Mouse (Mus musculus) retina, adult 2 months (tissue): ENCODE data around the gene Mcee.

ENCODE experiments used
- DNase-seq: peaks from one replicate; pipeline ENCODE4 v3.0.0-alpha.2; 2012; ENCODE audit warnings: low read depth, low spot score

Mcee gene

GRCm38 (mm10) chr7:64392122-64392818, at the start of gene Mcee, which contains the start of gene Mphosph10:
Mcee (plus strand) TSS chr7:64392607.
Mphosph10 (minus strand) TSS chr7:64392268.
- peak; percentile 93 for DNase-seq

DNA sequence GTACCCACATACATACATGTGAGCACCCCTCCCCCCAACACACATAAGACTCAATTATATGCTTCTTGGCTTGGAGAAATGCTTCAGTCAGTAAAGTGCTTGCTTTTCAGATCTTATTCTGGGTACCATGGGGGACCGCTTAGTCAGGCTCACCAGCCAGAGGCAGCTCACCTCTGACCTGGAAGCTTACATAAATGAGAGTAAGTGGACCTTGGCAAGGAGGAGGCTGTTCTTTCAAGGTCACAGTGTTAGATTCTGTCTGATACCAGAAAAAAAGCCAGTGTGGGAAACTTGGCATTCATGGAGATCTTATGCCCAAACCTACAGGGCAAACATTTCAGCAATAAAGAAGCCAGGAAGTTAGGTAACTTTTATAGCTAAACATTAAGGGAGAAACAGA, 44.6 kb upstream of the Mcee start:
- no peak for DNase-seq

DNA sequence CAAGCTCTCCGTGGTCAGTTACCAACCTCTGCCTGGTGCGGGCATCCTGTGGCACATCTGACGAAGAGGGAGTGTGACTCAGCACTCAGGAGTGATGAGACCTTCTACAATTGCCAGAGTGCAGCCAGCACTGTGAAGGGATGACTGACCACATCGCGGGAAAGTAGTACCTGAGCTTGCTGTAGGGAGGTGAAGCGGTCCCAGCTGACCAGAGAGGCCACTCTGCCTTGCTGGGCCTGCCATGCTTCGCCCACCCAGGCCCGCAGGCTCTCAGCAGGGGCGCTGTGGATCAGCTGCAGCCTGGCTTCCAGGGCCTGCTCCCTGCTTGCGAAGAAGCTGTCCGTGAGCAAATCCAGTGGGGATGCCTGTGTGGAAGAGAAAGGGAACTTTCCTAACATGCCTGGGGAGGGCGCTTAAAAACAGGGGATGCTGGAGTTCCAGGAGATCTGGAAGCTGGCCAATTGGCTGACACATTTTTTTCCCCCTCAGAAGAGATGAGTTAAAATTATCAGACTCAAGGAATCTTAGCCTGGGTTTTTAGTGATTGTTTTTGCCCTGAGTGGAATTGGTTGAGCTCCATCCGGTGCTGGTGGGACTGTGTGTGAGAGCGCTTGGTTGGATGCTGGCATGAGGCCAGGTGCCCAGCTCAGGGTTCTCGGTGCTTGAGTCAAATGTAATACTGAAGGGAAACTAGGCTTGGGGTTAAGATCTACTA, 43.1 kb upstream of the Mcee start:
- DNase-seq: no peak

DNA sequence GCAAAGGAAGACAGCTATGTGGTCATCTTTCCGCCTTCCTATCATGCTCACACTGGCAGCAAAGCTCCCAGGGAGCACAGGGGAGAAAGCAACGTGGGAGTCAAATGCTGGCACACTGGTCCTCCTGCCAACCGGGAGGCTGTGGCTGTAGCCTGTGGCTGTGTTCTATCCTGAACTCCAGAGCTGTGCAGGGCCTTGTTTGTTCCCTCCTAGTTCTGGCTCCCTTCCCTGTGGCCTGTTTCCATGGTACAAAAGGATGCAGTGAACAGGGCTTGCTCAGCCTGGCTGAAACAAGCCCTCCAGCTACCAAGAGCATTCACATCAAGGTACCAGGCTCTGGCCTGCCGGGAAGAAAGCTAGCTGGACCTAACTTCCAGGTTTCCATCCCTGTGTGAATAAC, 41.3 kb upstream of the Mcee start:
- no peak for DNase-seq

GRCm38 (mm10) chr7:64354206-64354605, 38.2 kb upstream of the Mcee start:
- no peak for DNase-seq

DNA sequence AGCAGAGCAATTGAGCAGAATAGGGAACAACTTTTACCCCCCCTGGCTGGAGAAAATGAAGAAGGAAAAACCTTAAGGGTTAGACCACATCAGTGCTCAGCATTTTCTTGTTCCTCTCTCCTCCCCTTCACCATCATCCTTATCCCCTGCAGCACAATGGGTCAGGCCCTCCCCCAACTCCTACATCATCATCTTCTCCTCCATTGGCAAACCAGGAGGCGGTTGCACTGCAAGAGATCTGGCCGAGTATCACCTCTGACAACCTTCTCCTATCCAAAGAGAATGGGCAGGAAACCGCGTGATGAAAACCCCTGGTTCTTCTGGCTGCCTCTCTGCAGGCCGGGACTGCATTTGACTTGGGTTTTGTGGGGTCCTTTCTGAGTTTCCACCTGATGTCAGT, 35.7 kb upstream of the Mcee start:
- no peak for DNase-seq

GRCm38 (mm10) chr7:64357405-64357804, 35.0 kb upstream of the Mcee start:
- DNase-seq: no peak

DNA sequence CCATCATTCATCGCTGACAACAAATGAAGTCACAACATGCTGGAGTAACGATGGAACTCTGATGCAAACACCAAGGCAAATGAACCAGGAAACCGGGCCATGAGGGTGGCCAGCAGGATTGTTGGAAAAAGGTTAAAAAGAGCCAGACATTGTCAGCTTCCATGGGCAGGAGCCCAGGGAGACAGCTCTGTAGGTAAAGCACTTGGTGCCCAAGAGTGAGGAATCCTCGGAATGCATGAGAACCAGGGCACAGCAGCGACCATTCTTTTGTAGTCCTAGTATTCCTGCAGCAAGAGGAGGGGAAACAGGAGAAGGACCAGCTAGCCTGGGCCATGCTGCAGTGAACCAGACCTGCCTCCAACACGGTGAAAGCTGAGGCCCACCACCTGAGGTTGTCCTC, 33.7 kb upstream of the Mcee start:
- no peak for DNase-seq

GRCm38 (mm10) chr7:64359943-64360585, 32.3 kb upstream of the Mcee start:
- no peak for DNase-seq

DNA sequence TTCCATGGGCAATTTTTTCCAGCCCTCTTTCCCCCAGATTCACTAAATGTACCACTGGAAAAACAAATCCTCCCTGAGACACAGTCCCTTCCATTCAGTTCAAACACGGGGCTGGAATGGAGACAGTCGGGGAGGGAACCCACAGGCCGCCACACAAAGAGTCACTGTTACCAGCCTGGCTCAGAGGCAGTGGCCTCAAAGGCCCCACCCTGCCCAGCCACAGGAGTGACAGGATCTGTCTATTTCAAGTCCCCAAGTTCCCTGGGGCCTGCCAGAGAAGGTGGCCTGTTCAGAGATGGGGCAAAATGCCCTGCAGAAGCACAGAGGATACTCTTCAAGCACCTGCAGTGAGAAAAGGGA, 31.8 kb upstream of the Mcee start:
- no peak for DNase-seq

DNA sequence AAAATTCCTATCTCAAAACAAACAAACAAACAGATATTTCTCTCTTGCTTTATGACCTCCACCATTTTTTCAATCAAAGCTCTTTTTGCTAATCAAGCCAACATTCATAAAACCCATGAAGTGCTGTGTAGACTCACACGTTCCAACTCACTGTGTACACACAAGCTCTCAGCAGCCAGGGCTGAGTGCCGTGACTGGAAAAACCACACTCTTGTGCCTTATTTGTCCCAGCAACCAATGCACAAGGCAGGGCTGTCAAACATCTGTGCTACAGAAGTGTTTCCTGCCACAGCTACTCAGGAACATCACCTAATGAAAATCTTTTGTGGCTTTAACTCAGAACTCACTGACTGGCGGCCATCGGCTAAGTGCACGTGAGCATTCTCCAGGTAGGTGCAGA, 26.5 kb upstream of the Mcee start:
- no peak for DNase-seq

DNA sequence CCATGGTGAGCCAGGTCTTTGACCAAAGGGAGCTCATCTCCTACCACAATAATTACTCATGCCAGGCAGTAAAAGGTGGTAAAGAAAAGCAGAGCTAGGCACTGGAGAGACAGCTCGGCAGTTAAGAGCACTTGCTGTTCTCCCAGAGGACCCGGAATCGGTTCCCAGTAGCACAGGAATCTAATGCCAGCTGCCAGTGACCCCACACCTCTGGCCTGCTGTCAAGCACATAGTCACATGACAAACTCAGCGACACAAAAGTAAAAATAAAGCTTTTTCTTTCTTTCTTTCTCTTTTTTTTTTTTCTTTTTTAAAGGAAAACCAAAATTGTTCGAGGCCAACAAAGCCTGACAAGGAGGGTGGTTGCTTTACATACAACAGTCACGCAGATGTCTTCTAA, 22.6 kb upstream of the Mcee start:
- no peak for DNase-seq

GRCm38 (mm10) chr7:64371940-64372878, 20.2 kb upstream of the Mcee start:
- no peak for DNase-seq

DNA sequence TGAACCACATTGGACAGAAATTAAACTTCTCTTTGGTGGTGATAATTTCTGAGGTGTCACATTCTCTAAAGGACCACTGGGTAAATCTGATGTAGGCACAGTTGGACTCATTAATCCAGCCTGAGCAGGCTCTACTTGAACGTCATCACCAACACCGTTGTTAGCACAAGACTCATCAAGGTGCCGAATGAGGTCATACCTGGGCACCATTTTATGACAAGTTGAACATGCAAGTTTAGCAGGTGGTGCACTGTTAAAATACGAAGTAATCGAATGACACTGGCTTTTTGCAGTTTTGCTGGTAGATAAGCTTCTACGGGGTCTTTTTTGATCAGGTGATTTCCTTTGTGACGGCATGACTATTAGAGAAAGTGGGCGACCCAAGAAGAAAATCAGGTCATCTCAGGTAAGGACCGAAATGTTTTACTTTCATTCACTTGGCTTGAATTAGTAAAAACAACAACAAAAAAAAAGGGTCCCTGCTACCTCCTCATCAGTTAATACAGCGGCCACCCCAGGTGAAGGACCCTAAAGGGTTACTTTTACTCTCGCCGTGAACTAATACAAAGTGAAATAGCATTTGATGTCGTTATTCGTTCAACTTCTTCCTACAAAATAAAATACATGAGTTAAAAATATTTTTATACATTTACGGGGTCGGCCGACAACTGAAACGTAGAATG, 19.1 kb upstream of the Mcee start:
- no peak for DNase-seq

- peak; percentile 63 for DNase-seq
Observed at GRCm38 (mm10) chr7:64373830-64374562, 18.4 kb upstream of the Mcee start, which contains the start of gene Fan1. Fan1 (minus strand) TSS chr7:64374095.

DNA sequence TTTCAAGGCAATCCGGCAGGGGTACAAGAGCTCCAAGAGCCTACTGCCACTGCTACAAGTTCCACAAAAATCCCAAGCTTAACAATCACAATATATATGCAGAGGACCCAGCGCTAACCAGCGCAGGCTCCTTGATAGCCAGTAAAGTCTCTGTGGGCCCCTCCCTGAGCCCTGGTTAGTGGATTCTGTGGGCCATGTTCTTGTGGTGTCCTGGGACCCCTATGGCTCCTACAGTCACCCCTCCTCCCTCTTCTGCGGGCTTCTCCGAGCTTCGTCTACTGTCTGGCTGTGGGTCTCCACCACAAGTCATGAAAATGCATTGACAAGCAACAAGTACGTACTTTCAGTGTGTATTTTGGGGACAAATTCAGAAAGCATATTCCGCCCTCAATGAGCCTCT, 928 bp upstream of the Mcee start:
- no peak for DNase-seq

DNA sequence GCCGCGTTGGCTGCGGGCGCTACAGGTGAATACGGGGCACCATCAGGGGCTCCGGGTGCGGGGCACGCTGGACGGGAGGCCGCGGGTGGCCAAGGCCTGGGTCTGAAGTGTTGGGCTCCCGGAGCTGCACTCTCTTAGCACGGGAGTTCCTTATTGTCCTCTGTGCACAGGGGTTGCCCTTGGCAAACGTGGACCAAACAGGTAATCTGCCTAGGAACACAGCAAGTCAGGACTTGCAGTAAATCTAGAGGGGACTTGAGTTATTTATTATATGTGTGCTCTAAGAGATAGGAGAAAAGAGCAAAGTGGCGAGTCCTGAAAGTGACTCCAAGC, 378 bp downstream of the Mcee start:
- DNase-seq: no peak

GRCm38 (mm10) chr7:64400725-64401124, 8.3 kb downstream of the Mcee start:
- DNase-seq: no peak

- no peak for DNase-seq
Observed at GRCm38 (mm10) chr7:64402452-64402851, 10.0 kb downstream of the Mcee start.

GRCm38 (mm10) chr7:64403989-64404388, 11.6 kb downstream of the Mcee start:
- DNase-seq: no peak

DNA sequence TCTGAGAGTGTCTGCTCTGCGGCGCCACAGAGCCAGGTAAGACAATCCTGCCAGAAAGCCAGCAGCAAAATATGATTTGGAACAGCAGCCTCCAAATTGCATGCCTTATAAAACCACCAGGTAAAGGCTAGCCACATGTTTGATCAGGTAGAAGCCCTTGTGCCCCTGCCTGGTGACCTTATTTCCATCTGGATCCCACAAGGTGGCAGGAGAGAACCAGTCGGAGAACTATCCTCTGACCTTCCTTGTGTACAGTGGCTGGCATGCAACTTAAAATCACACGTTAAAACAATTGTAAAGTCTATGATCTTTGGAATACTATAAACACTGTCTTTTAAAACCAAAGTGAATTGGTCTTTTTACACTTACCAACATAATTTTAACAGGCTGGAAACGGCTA, 32.5 kb downstream of the Mcee start:
- DNase-seq: peak; percentile 9
